Mouse (Mus musculus) 3T3-L1 (cell line): ENCODE measurements at regions not wholly inside any gene's neighbourhood (a gene's known extent, or its start where the extent isn't known, plus 50 kb on each side); places are given as distances from the start of the nearest gene placed in this dataset.
A peak's percentile ranks its signal among the peaks of the same experiment; 100 is the strongest.

Source experiments
- DNase-seq: peaks from one replicate; pipeline ENCODE4 v3.0.0-alpha.2; 2015; ENCODE audit warnings: low read depth, low spot score

GRCm38 (mm10) chr2:136449265-136449664, 52.4 kb upstream of the Ankef1 start:
- peak; percentile 28 for DNase-seq
